Mouse (Mus musculus) gastrocnemius, adult 2 months (tissue): ENCODE data around the gene Serinc2. TPM values are rescaled to one million over a fixed set of nuclear protein-coding genes. Genes with fewer than 3 reads are reported as not detected.

Experiments used
- DNase-seq: peaks from one replicate; pipeline ENCODE4 v3.0.0; 2022
- H3K27ac ChIP-seq: fragments of 200-600 bp; 2 replicates; pipeline ENCODE4 v1.8.1; 2022; ENCODE audit warnings: mild to moderate bottlenecking
- H3K4me3 ChIP-seq: fragments of 200-600 bp; 2 replicates; pipeline ENCODE4 v1.8.1; 2022; ENCODE audit warnings: mild to moderate bottlenecking, moderate library complexity
- CTCF ChIP-seq: fragments of 200-600 bp; IDR thresholded peaks from 2 replicates; pipeline ENCODE4 v1.8.1; 2022; ENCODE audit warnings: antibody characterized with exemption, mild to moderate bottlenecking, moderate library complexity
- intact Hi-C: fragments of 180-260 bp; cut with DNase I; formaldehyde crosslinking; loops from one replicate; pipeline ENCODE4 v1.15.1; 2025
- total RNA-seq, 2 experiments: library from RNA; stranded (reverse); gene quantifications; 2 replicates each; pipeline ENCODE4 v1.2.3; 2021

Serinc2 gene
- total RNA-seq, 2 experiments from 2014 or later, result 48.0 to 70.7 TPM

DNA sequence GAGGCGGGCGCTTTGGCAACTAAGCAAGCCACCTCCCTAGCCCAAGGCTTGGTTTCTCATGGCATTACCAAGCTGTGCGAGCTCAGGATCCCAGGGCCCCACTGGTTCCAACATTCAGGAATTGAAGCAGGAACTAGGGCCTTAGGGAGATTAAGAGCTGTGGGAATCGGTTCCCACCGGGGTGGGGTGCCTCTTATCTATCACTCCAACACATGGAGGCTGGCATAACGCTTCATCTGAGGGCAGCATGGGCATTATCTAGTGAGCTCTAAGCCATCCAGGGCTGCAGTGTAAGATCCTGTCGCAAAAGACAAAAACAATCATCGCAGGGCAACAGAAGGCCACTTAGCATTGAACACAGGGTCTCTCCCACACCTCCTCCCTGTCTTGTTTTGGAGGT lies 15.5 kb upstream of the Serinc2 start:
- TF ChIP-seq CTCF, result no peak
- no peak overlapping the region for H3K27ac ChIP-seq
- no peak overlapping the region for H3K4me3 ChIP-seq
- intact Hi-C loops, result no loop called here
- no peak for DNase-seq

DNA sequence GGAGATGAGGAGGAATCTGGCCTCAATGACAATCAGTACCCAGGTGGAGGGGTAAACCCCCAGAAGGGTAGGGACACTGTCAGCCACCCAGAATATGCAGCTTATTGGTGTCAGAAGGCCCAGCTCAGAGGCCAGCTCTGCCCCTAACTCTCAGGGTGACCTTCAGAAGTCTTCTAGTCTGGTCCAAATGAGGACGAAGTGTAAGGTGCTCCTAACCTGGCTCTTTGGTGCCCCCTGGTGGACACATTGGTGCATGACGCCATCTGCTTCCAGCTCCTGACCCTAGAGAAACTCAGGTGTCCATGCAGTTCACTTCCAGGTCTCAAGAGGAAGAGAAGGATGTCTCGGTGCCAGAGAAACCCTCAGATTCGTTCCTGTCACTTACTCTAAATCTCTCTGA lies 13.3 kb upstream of the Serinc2 start:
- TF ChIP-seq CTCF, result no peak; the same call in 1 of the 2 replicates
- intact Hi-C loops, result loop anchor here (1.0 kb wide), 2 partner anchors 28 to 93 kb away; no protein-coding TSS in a partner anchor
- DNase-seq, result peak; percentile 79

DNA sequence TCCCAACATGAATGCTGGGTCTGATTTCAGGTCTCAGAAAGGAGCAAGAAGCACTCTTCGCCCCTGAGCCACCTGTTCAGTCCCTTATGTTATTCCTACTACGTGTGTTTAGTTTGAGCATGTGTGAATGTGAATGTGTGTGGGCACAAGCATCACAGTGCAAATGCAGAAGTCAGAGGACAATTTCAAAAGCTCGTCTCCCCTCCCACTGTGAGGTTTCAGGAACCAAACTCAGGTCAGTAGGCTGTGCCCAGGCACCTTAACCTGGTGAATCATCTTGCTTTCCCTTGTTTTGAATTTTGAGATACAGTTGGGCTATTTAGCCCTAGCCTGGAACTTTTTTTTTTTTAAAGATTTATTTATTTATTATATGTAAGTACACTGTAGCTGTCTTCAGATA lies 10.8 kb upstream of the Serinc2 start:
- intact Hi-C loops, result no loop called here
- TF ChIP-seq CTCF, result no peak
- DNase-seq, result no peak
- Histone ChIP-seq H3K4me3 (no peak overlapping the region), H3K27ac (no peak overlapping the region)

More for the DNA sequence above, 13.3 kb upstream of the Serinc2 start:
- Histone ChIP-seq H3K27ac (no peak overlapping the region), H3K4me3 (no peak overlapping the region)

DNA sequence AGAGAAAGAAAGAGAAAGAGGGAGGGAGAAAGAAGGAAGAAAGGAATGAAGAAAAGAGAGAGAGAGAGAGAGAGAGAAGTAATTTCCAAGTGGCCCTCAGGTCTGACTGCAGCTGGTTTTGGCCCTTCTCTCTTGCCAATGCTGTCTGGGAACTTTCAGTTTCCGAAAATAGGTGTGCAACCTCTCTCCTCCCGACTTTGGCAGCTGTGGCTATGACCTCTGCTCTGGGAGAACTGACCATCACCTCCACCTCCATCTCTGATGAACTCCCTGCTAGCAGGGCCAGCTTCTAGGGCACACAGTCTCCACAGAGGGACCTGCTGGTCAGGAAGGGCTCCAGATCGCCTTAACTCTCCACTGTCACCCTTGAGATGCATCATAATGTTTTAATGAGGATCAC lies 7.5 kb upstream of the Serinc2 start:
- TF ChIP-seq CTCF, result no peak
- Histone ChIP-seq H3K27ac (peak overlapping the region; percentile 58), H3K4me3 (no peak overlapping the region)
- peak; percentile 72 for DNase-seq
- intact Hi-C loops, result no loop called here

DNA sequence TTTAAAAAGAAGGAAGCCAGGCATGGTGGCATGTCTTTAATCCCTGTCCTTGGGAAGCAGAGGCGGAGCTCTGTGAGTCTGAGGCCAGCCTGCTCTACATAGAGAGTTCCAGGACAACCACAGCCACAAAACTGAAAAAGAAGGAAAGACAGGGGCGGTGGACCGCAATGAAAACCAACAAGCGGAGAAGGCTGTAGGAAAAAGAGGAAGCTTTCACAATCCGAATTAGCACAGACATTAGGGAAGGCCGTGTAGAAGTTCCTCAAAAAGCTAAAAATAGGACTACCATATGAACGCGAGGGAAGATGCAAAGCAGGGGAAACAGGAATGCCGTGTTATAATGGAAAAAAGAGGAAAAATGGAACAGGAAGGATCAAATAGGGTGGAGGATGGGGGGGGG lies 4.8 kb upstream of the Serinc2 start:
- Histone ChIP-seq H3K27ac (no peak overlapping the region), H3K4me3 (no peak overlapping the region)
- TF ChIP-seq CTCF, result no peak
- intact Hi-C loops, result no loop called here
- DNase-seq, result no peak

DNA sequence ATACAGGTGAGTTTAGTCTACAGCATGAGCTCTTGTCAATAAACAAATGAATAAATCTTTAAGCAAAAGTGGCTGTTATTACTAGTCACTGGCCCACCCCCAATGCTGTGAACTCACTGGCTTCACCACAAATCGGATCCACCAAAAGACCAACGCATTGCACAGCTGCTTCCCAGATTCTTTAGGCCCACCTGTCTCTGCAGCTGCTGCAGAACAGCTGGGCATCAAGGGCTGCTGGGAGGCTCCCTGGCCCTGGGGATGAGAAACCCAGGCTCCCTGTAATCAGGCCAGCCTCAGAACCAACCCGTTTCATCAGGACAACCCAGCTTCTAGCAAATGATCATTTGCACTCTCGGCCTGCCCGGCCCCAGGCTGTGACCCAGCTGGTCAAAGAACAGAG lies 3.9 kb upstream of the Serinc2 start:
- intact Hi-C loops, result no loop called here
- TF ChIP-seq CTCF, result no peak
- Histone ChIP-seq H3K4me3 (no peak overlapping the region), H3K27ac (no peak overlapping the region)
- DNase-seq, result no peak

DNA sequence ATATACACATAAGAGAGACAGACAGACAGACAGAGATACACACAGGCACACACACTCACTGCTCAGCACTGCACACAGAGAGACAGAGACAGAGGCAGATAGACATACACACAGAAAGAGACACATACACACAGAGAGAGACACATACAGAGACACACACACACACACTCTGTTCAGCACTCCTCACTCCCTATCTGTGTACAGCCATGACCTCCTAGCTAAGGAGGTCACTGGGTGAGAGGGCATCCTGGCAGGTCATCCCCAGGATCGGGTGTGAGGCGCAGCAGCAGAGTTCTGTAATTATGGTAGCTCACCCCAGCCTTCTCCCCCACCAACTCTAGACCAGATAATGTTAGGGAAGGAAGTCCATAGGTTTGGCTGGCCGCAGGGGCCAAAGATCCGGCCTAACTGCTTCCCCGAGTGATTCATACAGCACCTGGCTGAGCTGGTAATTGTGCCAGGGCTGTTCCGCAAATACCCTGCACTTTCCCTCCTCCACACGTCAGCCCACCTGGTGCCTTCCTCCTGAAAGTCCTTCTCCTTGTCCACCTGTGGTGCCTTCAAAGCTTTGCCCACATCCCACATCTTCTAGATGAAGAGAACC lies 2.3 kb downstream of the Serinc2 start:
- intact Hi-C loops, result no loop called here
- no peak for DNase-seq
- Histone ChIP-seq H3K4me3 (no peak overlapping the region), H3K27ac (no peak overlapping the region)
- no peak for TF ChIP-seq CTCF

DNA sequence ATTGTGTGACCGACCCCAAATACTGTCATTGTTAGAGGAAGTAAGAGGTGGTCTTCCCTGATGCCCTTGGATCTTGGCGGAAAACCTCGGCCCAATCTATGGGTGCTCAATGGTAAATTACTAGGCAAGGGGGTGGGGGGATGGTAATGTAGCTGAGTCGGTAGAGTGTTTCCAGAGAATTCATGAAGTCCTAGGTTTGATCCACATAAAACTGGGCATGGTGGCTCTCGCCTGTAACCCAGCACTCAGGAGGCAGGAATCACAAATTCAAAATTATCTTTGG lies 3.2 kb downstream of the Serinc2 start:
- TF ChIP-seq CTCF, result no peak
- intact Hi-C loops, result no loop called here
- DNase-seq, result no peak
- peak overlapping the region; percentile 94 for H3K27ac ChIP-seq
- H3K4me3 ChIP-seq, result peak overlapping the region; percentile 83

DNA sequence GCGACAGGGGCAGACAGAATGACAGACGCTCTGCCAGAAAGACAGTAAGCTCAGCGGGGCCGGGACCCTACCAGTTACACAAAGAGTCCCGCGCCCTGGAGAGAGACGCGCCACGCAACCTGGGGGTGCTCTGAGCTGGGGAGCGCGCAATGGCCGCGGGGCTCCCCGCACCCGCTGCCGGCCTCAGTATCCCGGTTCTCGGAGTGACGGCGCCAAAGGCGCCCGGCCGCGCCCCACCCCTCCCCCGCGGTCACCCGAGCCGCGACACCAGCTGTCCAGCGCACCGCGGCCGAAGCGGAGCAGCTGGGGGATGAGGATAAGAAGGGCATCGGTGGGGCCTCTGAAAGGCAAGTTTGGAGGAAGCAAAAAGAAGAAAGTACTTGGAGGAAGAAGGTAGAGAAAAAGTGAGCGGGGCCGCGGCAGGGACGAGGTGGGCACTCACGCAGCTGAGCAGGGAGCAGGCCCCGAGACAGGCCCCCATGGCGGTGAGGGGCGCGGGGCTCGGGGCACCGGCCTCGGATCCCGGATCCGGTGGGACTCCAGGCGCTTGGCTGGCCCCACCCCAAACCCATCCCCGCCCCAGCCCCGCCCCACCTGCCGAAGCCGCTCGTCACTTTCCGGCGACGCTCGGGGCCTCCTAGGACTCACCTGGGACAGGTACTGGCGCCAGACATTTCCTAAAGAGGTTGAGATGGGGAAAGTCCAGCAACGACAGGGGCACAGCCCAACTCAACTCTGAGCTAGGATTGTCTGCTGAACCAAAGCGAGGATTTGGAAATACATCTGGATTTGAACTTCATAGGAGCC lies 3.8 kb downstream of the Serinc2 start:
- H3K4me3 ChIP-seq, result peak overlapping the region; percentile 83
- no peak for TF ChIP-seq CTCF
- DNase-seq, result peak; percentile 75
- intact Hi-C loops, result no loop called here
- peak overlapping the region; percentile 94 for H3K27ac ChIP-seq

DNA sequence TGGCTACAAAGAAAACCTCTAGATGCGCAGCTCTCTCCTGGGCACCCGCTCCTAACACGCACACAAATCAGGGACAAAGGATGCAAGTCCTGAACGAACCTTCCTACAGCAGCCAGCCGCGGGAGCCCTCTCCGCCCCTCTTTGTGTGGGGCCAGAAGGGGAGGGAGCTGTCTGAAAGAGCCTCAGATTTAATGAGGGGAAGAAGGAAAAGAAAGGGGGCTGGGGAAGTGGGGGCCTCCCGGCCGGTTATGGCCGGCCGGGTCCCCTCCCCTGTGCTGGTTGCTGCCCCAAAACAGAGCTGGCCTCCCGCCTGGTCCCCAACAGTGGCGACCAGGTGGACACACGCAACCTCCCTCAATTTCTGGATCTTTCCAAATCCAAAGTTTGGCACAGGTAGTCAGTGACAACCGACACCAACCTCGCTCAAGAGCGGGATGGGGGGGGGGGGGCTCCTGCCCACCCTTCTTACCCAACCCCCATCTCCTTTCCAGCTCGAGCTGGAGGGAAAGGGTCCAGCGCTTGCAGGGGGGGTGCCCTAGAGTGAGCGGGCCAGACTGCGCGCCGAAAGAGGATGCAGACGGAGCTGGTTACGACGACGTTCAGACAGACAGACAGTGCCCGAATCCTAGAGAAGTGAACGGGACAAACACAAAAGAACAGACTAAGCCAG lies 4.5 kb downstream of the Serinc2 start:
- intact Hi-C loops, result no loop called here
- peak overlapping the region; percentile 94 for H3K27ac ChIP-seq

DNA sequence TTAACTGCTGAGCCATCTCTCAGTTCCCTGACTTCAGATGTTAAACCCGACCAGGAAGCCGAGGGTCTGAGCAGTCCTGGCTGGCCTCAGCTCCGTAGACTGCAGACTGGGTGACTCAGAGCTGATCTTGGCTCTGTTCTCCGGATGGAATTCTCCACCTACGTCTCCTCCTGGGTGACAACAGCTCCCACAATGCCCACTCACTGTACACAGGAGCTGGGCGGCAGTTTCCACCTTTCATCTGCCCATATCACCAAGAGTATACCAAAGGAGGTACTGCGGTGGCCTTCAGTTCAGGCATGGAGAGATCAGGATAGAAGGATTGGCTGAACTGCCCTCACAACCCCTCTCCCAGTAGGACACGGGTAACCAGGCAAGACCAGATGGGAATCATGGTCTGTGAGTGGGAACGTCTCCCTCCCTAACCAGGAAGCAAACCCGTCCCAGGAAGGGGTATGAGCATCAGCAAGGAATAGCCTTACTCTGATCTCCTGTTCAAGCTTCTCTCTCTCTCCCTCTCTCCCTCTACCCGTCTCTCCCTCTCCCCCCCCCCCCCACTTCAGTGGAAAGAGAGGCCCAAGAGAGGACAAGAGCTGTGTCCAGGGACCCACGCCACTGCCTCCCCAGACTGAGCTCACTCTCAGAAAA lies 5.2 kb downstream of the Serinc2 start:
- intact Hi-C loops, result no loop called here
- TF ChIP-seq CTCF, result no peak
- peak overlapping the region; percentile 83 for H3K4me3 ChIP-seq
- DNase-seq, result no peak
- peak overlapping the region; percentile 94 for H3K27ac ChIP-seq

More for the DNA sequence above, 4.5 kb downstream of the Serinc2 start:
- TF ChIP-seq CTCF, result no peak
- H3K4me3 ChIP-seq, result peak overlapping the region; percentile 83
- DNase-seq, result peak; percentile 41

DNA sequence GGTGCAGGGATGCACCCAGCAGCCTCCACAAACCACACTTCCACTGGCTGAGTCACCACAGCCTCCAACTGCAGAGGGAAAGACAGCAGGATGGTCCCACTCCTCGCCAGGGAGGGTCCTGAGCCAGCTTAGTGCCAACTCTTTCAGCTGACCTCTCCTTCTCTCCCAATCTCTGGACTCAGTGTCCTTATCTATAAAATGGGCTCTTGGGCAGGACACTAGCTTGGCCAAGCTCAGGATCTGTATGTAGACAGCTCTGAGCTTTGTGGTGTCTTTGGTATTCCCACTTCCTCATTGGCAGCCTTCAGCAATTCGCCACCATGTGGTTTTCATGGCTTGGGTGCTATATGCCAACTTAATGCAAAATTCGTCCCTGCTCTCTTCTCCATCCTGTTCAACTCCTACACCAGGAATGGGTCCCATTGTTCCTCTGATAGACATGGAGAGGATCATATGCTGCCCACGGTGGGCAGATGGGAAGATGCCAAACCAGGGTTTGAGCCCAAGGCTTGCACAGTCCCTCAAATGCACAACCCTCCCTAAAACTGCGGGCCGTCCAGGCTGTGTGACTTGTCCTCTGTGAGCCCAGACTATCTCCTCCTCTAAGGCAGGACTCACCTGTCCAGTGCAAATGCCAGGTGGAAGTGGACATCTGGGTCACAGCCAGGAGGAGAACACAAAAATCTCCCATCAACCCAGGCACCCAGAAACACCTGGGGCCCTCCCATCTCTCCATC lies 8.2 kb downstream of the Serinc2 start:
- no peak for DNase-seq
- TF ChIP-seq CTCF, result no peak
- intact Hi-C loops, result no loop called here
- Histone ChIP-seq H3K27ac (no peak overlapping the region), H3K4me3 (no peak overlapping the region)
